Mouse (Mus musculus) mouse embryonic stem cell (cell line): ENCODE measurements around the gene Kansl1.

Source experiments
- in situ Hi-C, 2 experiments: fragments of 300-500 bp; cut with MboI; formaldehyde crosslinking; loops; 1 replicate in 1 of 2; 3 replicates in 1 of 2; pipeline ENCODE4 v1.14.3; 2019 to 2020; ENCODE audit warnings: low sequenced_read_pairs in 2 of 2, low pct_unique_long_range_greater_than_20kb in 1 of 2, mixed read lengths in 1 of 2; ENCODE audit not compliant: unreplicated experiment in 1 of 2

Gene Kansl1

DNA sequence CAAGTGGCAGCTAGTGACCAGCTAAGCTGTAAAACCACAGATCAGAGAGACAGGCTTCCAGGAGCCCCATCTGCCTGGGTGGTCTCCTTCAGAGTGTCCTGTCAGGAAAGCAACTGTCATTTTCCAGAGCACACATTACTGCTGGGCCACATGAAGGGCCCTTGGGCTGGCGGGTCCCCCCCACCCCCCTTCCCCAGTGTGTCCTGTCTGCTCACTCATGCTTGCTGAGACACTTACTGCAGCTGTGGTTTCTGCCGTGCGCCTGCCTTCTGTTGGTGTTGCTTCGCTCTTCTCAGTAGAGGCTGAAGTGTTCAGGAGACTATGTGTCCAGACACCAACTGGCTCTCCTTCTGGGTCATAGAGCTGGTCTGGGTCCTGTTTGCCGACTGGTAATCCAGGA lies 148.2 kb downstream of the Kansl1 start:
- in situ Hi-C loops = no loop called here

DNA sequence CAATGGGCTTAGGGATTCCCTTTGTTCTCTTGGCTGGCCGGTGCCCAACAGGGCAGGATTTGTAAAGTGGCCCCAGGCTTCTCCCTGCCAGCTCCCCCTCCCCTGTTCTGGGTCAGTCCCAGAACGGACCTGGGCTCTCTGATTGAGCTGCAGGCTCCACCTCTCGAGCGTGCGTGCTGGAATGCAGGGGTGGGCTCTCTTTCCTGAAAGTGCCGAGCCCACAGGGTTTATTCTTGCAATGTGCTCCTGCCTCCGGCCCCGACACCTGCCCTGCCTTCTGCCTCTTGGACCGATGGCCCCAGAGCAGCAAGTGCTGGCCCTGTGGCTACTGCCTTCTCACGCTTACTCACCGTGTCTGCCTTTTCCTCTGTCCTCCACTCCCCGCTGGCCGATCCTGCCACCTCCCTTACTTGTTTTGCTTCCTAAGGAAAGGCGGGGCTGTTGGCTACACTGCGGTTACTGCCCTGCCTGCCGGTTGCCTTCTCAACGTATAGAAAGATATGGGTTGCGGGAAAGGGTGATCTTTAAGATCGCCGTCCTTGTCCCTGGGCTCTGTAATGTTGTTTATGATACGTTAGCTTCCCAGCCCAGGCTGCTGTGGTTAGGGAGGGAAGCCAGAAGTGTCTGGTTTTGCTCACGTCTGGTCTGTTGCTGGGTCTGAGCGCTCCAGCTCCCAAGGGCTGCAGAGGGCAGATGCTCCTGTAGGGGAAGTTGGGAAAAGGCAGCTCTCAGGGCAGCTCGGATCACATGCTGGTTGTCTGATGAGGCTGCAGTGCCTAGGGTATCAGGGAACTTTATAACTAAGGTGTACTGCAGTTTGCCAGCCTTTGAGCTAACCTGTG lies 149.5 kb downstream of the Kansl1 start:
- in situ Hi-C loops = no loop called here

- in situ Hi-C loops = no loop called here
These were observed 151.0 kb downstream of the Kansl1 start for GRCm38 (mm10) chr11:104317631-104318030.

DNA sequence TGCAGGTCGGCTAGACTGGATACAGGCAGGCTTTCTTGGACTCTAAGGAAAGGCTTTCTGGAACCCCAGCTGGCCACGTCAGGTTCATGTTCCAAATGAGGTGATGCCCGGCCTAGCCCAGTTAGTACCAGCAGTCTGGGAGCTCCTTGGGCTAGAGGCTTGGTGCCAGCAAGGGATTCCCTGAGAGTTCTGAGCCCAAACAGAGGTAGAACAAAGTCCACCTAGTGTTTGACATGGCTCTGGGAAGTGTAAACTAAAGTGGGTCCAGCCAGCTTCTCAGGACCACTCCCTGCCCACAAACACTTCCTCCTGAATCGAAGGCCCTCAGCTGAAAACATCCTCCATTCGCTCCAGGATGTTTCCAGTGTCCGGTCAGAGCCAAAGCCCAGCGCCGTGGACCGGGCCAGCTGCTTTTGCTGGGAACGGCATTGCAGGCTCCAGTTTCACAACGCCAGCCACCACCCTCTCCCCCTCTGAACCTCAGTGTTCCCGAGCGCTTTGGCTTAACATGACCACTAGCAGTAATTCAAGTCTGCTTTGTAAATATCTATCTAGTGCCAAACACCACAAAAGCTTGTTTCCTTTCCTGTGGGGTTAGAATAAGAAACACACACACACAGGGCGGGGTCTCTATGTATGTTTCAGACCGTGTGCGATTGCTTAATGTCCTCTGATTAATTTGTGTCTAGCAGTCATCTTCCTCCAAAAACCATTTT lies 151.8 kb downstream of the Kansl1 start:
- in situ Hi-C loops = no loop called here

DNA sequence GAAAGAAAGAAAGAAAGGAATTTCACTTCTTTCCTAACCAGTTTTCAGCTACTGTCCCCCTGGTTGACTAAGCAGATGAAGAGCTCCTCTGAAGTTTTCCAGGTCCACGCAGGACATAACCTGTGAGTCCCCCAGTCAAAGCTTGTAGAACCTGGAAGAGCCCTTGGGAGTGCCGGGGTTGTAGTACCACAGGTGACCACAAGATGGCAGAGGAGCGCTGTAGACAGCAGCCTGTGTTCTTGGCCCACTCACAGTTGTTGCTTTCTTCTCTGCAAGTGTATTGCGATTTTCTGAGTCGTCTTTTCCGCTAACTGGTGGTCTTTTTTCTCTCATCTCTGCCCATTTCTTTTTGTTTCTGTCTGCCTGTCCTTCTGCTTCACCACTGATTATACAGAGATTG lies 153.0 kb downstream of the Kansl1 start:
- in situ Hi-C loops = no loop called here

GRCm38 (mm10) chr11:104311643-104312042 lies 157.0 kb downstream of the Kansl1 start:
- in situ Hi-C loops = no loop called here

GRCm38 (mm10) chr11:104310226-104310887 lies 158.3 kb downstream of the Kansl1 start:
- in situ Hi-C loops = no loop called here

- in situ Hi-C loops = loop anchor here in 1 of 2 experiments (10.0 kb wide), 1 partner anchor 135 kb away; no protein-coding TSS in a partner anchor
These were observed 159.1 kb downstream of the Kansl1 start for GRCm38 (mm10) chr11:104309377-104310225.

DNA sequence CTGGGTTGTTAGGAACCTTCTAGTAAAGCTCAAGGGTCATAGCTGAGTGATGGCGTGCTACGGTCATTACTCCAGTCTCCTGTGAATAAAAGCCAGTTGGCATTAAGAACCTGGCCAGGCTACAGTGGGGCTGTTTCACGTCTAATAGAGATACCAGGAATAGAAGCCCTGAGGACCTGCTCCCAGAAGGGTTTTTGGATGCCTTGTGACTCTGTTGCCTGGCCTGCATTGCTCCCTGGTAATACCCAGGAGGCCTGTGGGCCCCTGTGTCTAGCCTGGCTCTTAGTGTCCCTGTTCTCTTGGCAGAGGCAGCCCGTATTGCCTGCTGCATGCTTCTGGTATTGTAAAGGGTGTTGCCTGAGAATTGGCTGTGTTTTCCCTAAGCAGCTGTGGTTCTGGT lies 161.5 kb downstream of the Kansl1 start:
- in situ Hi-C loops = loop anchor here in 1 of 2 experiments (10.0 kb wide), 1 partner anchor 138 kb away; no protein-coding TSS in a partner anchor

DNA sequence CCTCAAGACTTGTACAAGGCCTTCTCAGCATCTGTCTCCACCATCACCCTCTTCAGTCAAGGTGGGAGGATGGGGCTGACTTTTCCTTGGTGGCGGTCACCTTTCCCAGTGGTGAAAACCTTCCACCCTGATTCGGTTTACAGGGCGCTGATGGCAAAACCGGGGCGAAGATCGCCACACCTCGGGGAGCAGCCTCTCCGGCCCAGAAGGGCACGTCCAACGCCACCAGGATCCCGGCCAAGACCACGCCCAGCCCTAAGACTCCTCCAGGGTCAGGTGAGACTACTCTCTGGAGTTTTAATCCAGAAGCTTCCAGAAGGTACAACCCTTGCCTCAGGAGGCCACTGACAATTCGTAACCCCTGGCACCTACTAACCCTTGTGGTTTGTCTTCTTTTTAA lies 162.2 kb downstream of the Kansl1 start:
- in situ Hi-C loops = loop anchor here in 1 of 2 experiments (10.0 kb wide), 1 partner anchor 138 kb away; no protein-coding TSS in a partner anchor

- in situ Hi-C loops = loop anchor here in 1 of 2 experiments (10.0 kb wide), 1 partner anchor 139 kb away; no protein-coding TSS in a partner anchor
These were observed 162.9 kb downstream of the Kansl1 start for GRCm38 (mm10) chr11:104305711-104306110.

- in situ Hi-C loops = loop anchor here in 1 of 2 experiments (10.0 kb wide), 1 partner anchor 141 kb away; no protein-coding TSS in a partner anchor
These were observed 165.3 kb downstream of the Kansl1 start for GRCm38 (mm10) chr11:104303088-104303960.

DNA sequence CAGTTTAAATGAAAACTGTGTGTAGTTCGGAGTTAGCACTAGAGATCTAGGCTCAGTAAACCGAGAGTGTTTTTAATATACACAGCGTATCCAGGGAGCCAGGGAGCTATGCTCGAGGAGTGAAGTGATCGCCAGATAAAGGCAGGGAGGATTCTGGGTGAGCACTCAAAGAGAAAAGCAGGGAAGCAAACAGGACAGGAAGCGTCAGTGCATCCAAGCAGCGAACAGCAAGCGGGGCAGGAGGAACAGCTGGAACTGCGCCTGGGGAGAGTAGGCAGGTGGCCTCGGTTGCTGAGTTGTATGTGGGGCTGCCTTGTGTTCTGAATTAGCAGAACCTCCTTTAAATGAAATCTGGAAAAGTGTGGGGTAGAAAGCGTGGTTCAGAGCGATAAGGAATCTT lies 166.0 kb downstream of the Kansl1 start:
- in situ Hi-C loops = loop anchor here in 1 of 2 experiments (10.0 kb wide), 1 partner anchor 142 kb away; no protein-coding TSS in a partner anchor

GRCm38 (mm10) chr11:104297671-104298070 lies 171.0 kb downstream of the Kansl1 start:
- in situ Hi-C loops = loop anchor here (10.0 to 25.0 kb wide), 2 partner anchors 147 to 865 kb away; no protein-coding TSS in a partner anchor

DNA sequence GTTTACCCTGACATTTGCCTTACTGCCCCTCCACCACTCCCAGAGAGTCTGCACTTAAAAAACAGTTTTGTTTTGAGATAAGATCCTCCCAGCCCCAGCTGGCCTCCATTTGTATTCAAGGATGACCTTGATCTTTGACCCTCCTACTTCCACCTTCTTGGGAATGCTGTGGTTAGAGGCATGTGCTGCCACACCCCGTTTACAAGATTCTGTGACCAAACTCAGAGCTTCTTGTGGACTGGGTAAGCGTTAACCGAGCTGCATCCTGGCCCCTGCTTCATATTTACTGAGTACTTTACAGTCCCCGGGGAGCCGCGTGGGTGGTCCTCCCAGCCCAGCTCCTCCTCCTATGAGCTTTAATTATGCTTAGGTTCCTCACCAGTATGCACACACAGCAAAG lies 173.0 kb downstream of the Kansl1 start:
- in situ Hi-C loops = loop anchor here (10.0 to 25.0 kb wide), 2 partner anchors 149 to 867 kb away; no protein-coding TSS in a partner anchor

GRCm38 (mm10) chr11:104295145-104295544 lies 173.5 kb downstream of the Kansl1 start:
- in situ Hi-C loops = loop anchor here (10.0 to 25.0 kb wide), 2 partner anchors 150 to 867 kb away; no protein-coding TSS in a partner anchor

GRCm38 (mm10) chr11:104293241-104293640 lies 175.4 kb downstream of the Kansl1 start:
- in situ Hi-C loops = loop anchor here (10.0 to 25.0 kb wide), 2 partner anchors 152 to 869 kb away; no protein-coding TSS in a partner anchor
